Mouse (Mus musculus) frontal cortex, postnatal 14 days (tissue): ENCODE data around the gene Yif1b.
A peak's percentile ranks its signal among the peaks of the same experiment; 100 is the strongest.
"Not testable (repeated sequence)": the region's sequence is repeated elsewhere in the genome, so short reads cannot be mapped to it uniquely, and the experiment has no call there.

Experiments
- DNase-seq, 2 experiments: peaks; one replicate each; pipeline ENCODE4 v3.0.0; 2022; ENCODE audit warnings: low spot score in 2 of 2

The Yif1b gene

GRCm38 (mm10) chr7:29238019-29238967, at the start of gene Yif1b:
Gene Yif1b, plus strand, starts transcription at chr7:29238329.
- DNase-seq = peak; percentile 96 to 97

GRCm38 (mm10) chr7:29194230-29194629, 43.9 kb upstream of the Yif1b start:
- DNase-seq = not testable (repeated sequence)

GRCm38 (mm10) chr7:29202577-29202976, 35.6 kb upstream of the Yif1b start:
- DNase-seq = no peak

- not testable (repeated sequence) for DNase-seq
These were observed 27.1 kb upstream of the Yif1b start for GRCm38 (mm10) chr7:29211013-29211412.

GRCm38 (mm10) chr7:29211415-29212198, 26.5 kb upstream of the Yif1b start:
- DNase-seq = peak; percentile 64 to 71

- DNase-seq = no peak
These were observed 25.8 kb upstream of the Yif1b start for GRCm38 (mm10) chr7:29212199-29212765.

- DNase-seq = not testable (repeated sequence)
These were observed 25.2 kb upstream of the Yif1b start for GRCm38 (mm10) chr7:29212775-29213560.

GRCm38 (mm10) chr7:29213675-29214082, 24.4 kb upstream of the Yif1b start, which contains the start of gene Catsperg1:
Gene Catsperg1, minus strand, starts transcription at chr7:29214035.
- no peak for DNase-seq

GRCm38 (mm10) chr7:29214236-29214635, 23.9 kb upstream of the Yif1b start:
- DNase-seq = no peak

- DNase-seq = no peak
These were observed 23.3 kb upstream of the Yif1b start for GRCm38 (mm10) chr7:29214846-29215245.

GRCm38 (mm10) chr7:29224756-29225394, 13.3 kb upstream of the Yif1b start:
- no peak for DNase-seq

- DNase-seq = no peak
These were observed 12.6 kb upstream of the Yif1b start for GRCm38 (mm10) chr7:29225520-29225919.

GRCm38 (mm10) chr7:29228202-29228601, 9.9 kb upstream of the Yif1b start:
- no peak for DNase-seq

- no peak for DNase-seq
These were observed 7.6 kb upstream of the Yif1b start for GRCm38 (mm10) chr7:29230560-29230959.

GRCm38 (mm10) chr7:29231517-29231916, 6.6 kb upstream of the Yif1b start:
- no peak for DNase-seq

- DNase-seq = no peak
These were observed 5.7 kb upstream of the Yif1b start, which contains the start of gene Kcnk6 for GRCm38 (mm10) chr7:29232247-29233013. Gene Kcnk6, minus strand, starts transcription at chr7:29232515.

- no peak for DNase-seq
These were observed 4.4 kb upstream of the Yif1b start for GRCm38 (mm10) chr7:29233745-29234144.

GRCm38 (mm10) chr7:29234661-29235060, 3.5 kb upstream of the Yif1b start:
- DNase-seq = no peak

GRCm38 (mm10) chr7:29236593-29236992, 1.5 kb upstream of the Yif1b start:
- DNase-seq = no peak

GRCm38 (mm10) chr7:29237596-29237995, 533 bp upstream of the Yif1b start:
- peak in 1 of 2 experiments; percentile 25 for DNase-seq
